Comparison of ENCODE assay signal across 16 mouse cellular contexts in genomic region chr1:75393846-75394245, GRCm38 (mm10). TPM values are rescaled to one million over a fixed set of nuclear protein-coding genes. Genes with fewer than 3 reads are reported as not detected.
DNase-seq lines count a peak whose midpoint lies in the region; ATAC-seq and TF ChIP-seq lines count a peak whose summit lies in the region.
"Had no signal": no experiment of that assay in that cellular context is flagged by ENCODE, and none has a peak within 500 bp of the region (broad histone marks: within the 10 kb centered on the region; RNA-seq: fewer than 3 reads in every experiment).

No protein-coding gene starts in this region.

- no peak for ATAC-seq in cerebellum, adult (ENCODE audit: insufficient number of reproducible peaks, low FRiP score, low TSS enrichment)
- no peak for ATAC-seq in heart, embryonic 12.5 days (ENCODE audit: insufficient number of reproducible peaks, low FRiP score)
- no peak for ATAC-seq in intestine, embryonic 16.5 days

- H3K36me3 ChIP-seq in heart, embryonic 12.5 days, result peaks cover 52% of the 10 kb centered on the region
- peaks cover 36% of the 10 kb centered on the region for H3K36me3 ChIP-seq in C2C12 (ENCODE audit: control insufficient read depth, insufficient read depth)
- no peaks in the 10 kb centered on the region for H3K36me3 ChIP-seq in intestine, embryonic 16.5 days (ENCODE audit: control insufficient read depth, insufficient read depth, low read length)

- peaks cover 53% of the 10 kb centered on the region for H3K4me1 ChIP-seq in cerebellum, adult 2 months (ENCODE audit: control insufficient read depth, insufficient read depth, low read length)
- H3K4me1 ChIP-seq in heart, embryonic 12.5 days (replicated peaks), result peaks cover 45% of the 10 kb centered on the region
- H3K4me1 ChIP-seq in intestine, embryonic 16.5 days (ENCODE audit: control insufficient read depth, insufficient read depth, low read length), result peaks cover 9% of the 10 kb centered on the region

- 0 out of 2 replicates have a peak overlapping the region, but pooled peaks have one; percentile 17 for H3K9ac ChIP-seq in heart, embryonic 12.5 days
- peak overlapping the region; percentile 33; the same call in 1 of the 2 replicates for H3K9ac ChIP-seq in intestine, embryonic 16.5 days (ENCODE audit: low read depth, low read length)
- H3K9ac ChIP-seq: lung, embryonic 14.5 days had no signal

- TF ChIP-seq POLR2A in cerebellum, adult 2 months (IDR thresholded peaks at IDR 0.05; ENCODE audit: borderline replicate concordance, insufficient read depth, low read length), result no peak

- H3K79me3 ChIP-seq in C2C12 (ENCODE audit: low read depth), result peaks cover 4% of the 10 kb centered on the region

- peak overlapping the region; percentile 8; the same call in 1 of the 2 replicates for H3K4me2 ChIP-seq in heart, embryonic 12.5 days
- H3K4me2 ChIP-seq in intestine, embryonic 16.5 days (ENCODE audit: low read depth, low read length), result no peak overlapping the region
- H3K4me2 ChIP-seq: lung, embryonic 14.5 days had no signal

- WGBS in cerebellum, adult 2 months, result 79% methylated on average over 3 of the region's 3 CpGs
- whole genome bisulfite sequencing in heart, embryonic 12.5 days, result 82% methylated on average over 3 of the region's 3 CpGs
- WGBS in intestine, embryonic 16.5 days, result 97% methylated on average over 3 of the region's 3 CpGs

- no peak overlapping the region for H3K4me3 ChIP-seq in cerebellum, adult 2 months (replicated peaks; ENCODE audit: insufficient read depth, low read depth, low read length)
- no peak overlapping the region for H3K4me3 ChIP-seq in heart, embryonic 12.5 days
- H3K4me3 ChIP-seq in C2C12 (ENCODE audit: insufficient read depth, poor library complexity, severe bottlenecking), result no peak overlapping the region
- no peak overlapping the region for H3K4me3 ChIP-seq in intestine, embryonic 16.5 days (ENCODE audit: low read length)

- no peaks in the 10 kb centered on the region for H3K9me3 ChIP-seq in heart, embryonic 12.5 days (replicated peaks)
- H3K9me3 ChIP-seq in intestine, embryonic 16.5 days (ENCODE audit: control insufficient read depth, low read length), result no peaks in the 10 kb centered on the region

- H3K79me2 ChIP-seq in C2C12 (ENCODE audit: control insufficient read depth, insufficient read depth), result peaks cover 20% of the 10 kb centered on the region

- H3ac ChIP-seq in C2C12 (ENCODE audit: control insufficient read depth, insufficient read length, low read depth), result peak overlapping the region; percentile 59

- DNase-seq in cerebellum, adult 2 months, result peak; percentile 42 to 49
- no peak for DNase-seq in heart, adult 18-20 months
- DNase-seq in urinary bladder, adult 2 months (ENCODE audit: low spot score), result no peak
- DNase-seq in kidney, adult 9 months, result no peak
- DNase-seq: adrenal gland, postnatal 10 days; embryo, embryonic 11 days; kidney, postnatal 36 days; liver had no signal

- TF ChIP-seq CTCF in cerebellum, adult 2 months (IDR thresholded peaks at IDR 0.05; ENCODE audit: borderline replicate concordance, insufficient read depth, low read depth, low read length), result no peak
- TF ChIP-seq CTCF in C2C12 (IDR thresholded peaks at IDR 0.05; ENCODE audit: control insufficient read depth, insufficient read depth, insufficient read length), result no peak

- H3K27ac ChIP-seq in cerebellum, adult 2 months (ENCODE audit: insufficient read depth, low read length), result peak overlapping the region; percentile 57
- H3K27ac ChIP-seq in heart, embryonic 12.5 days (ENCODE audit: poor library complexity, severe bottlenecking), result peak overlapping the region; percentile 82
- H3K27ac ChIP-seq in intestine, embryonic 16.5 days (ENCODE audit: low read length), result peak overlapping the region; percentile 50

- no peaks in the 10 kb centered on the region for H3K27me3 ChIP-seq in cerebellum, adult 2 months (ENCODE audit: control insufficient read depth, insufficient read depth, low read length)
- peaks cover 10% of the 10 kb centered on the region for H3K27me3 ChIP-seq in heart, embryonic 12.5 days (replicated peaks)
- no peaks in the 10 kb centered on the region for H3K27me3 ChIP-seq in C2C12 (ENCODE audit: control insufficient read depth, insufficient read depth, insufficient read length)
- peaks cover 2% of the 10 kb centered on the region; the same call in 1 of the 2 replicates for H3K27me3 ChIP-seq in intestine, embryonic 16.5 days (replicated peaks; ENCODE audit: control insufficient read depth, insufficient read depth, low read length)

TF ChIP-seq in C2C12, 6 proteins besides CTCF, POLR2A, EP300 and RAD21:
- TF ChIP-seq MAX (IDR thresholded peaks at IDR 0.05) (no peak), MYOG (IDR thresholded peaks at IDR 0.05; ENCODE audit: control insufficient read depth, extremely low read depth, insufficient read length) (no peak), FOSL1 (IDR thresholded peaks at IDR 0.05; ENCODE audit: insufficient read depth, low read length, poor library complexity, severe bottlenecking) (no peak), MYOD1 (IDR thresholded peaks at IDR 0.05; ENCODE audit: control insufficient read depth, insufficient read length, low read depth) (no peak), USF1 (IDR thresholded peaks at IDR 0.05; ENCODE audit: low read depth) (no peak)

RNA-seq across cellular contexts. Expression of gene Speg, which starts 18.7 kb away (rescaled TPM):
- polyA plus RNA-seq in cerebellum, adult 2 months (2012; rRNA removed), result 122 and 143 TPM in 2 replicates
- 61.5 and 67.4 TPM in 2 replicates for polyA plus RNA-seq in heart, embryonic 12.5 days (2016; fragmentation: Nextera tagmentation; extraction: Ambion mirVana)
- 100 to 1,000 TPM; 115 TPM for total RNA-seq in heart, adult 18-20 months (2021)
- 29.4 TPM for polyA plus RNA-seq in C2C12 (2012; fragmentation: generic; extraction: Trizol)
- polyA plus RNA-seq in intestine, embryonic 16.5 days (2015; fragmentation: Nextera tagmentation; extraction: Ambion mirVana), result 33.5 and 35.2 TPM in 2 replicates
- polyA plus RNA-seq in urinary bladder, adult 2 months (2012; rRNA removed), result 91.1 and 102 TPM in 2 replicates
- total RNA-seq: megakaryocyte-erythroid progenitor cell, adult 5-6 weeks; monocyte, adult 5-6 weeks had no signal

RNA-seq across cellular contexts. Expression of gene Des, which starts 33.7 kb away (rescaled TPM):
- 2.0 and 2.1 TPM in 2 replicates for polyA plus RNA-seq in cerebellum, adult 2 months (2012; rRNA removed)
- 500 and 521 TPM in 2 replicates for polyA plus RNA-seq in heart, embryonic 12.5 days (2016; fragmentation: Nextera tagmentation; extraction: Ambion mirVana)
- 1,000 to 10,000 TPM; 1,347 to 1,386 TPM for total RNA-seq in heart, adult 18-20 months (2021)
- polyA plus RNA-seq in C2C12 (2012; fragmentation: generic; extraction: Trizol), result 657 TPM
- 149 and 159 TPM in 2 replicates for polyA plus RNA-seq in intestine, embryonic 16.5 days (2015; fragmentation: Nextera tagmentation; extraction: Ambion mirVana)
- polyA plus RNA-seq in urinary bladder, adult 2 months (2012; rRNA removed), result 1,825 and 2,682 TPM in 2 replicates
- total RNA-seq: granulocyte monocyte progenitor cell, adult 5-6 weeks; megakaryocyte-erythroid progenitor cell, adult 5-6 weeks; monocyte, adult 5-6 weeks had no signal

RNA-seq across cellular contexts. Expression of gene Gmppa, which starts 41.9 kb away (rescaled TPM):
- polyA plus RNA-seq in cerebellum, adult 2 months (2012; rRNA removed), result 155 and 187 TPM in 2 replicates
- 67.7 and 69.1 TPM in 2 replicates for polyA plus RNA-seq in heart, embryonic 12.5 days (2016; fragmentation: Nextera tagmentation; extraction: Ambion mirVana)
- 10 to 100 TPM; 34.5 to 38.2 TPM for total RNA-seq in heart, adult 18-20 months (2021)
- polyA plus RNA-seq in C2C12 (2012; fragmentation: generic; extraction: Trizol), result 78.8 TPM
- 134 and 137 TPM in 2 replicates for polyA plus RNA-seq in intestine, embryonic 16.5 days (2015; fragmentation: Nextera tagmentation; extraction: Ambion mirVana)
- polyA plus RNA-seq in urinary bladder, adult 2 months (2012; rRNA removed), result 140 and 188 TPM in 2 replicates

RNA-seq across cellular contexts. Expression of gene Asic4, which starts 56.4 kb away (rescaled TPM):
- 2.1 and 2.8 TPM in 2 replicates for polyA plus RNA-seq in cerebellum, adult 2 months (2012; rRNA removed)
- polyA plus RNA-seq in heart, embryonic 12.5 days (2016; fragmentation: Nextera tagmentation; extraction: Ambion mirVana), result 0.24 and 0.33 TPM in 2 replicates
- not detected for total RNA-seq in heart, adult 18-20 months (2021)
- 0.05 TPM for polyA plus RNA-seq in C2C12 (2012; fragmentation: generic; extraction: Trizol)
- polyA plus RNA-seq in intestine, embryonic 16.5 days (2015; fragmentation: Nextera tagmentation; extraction: Ambion mirVana), result 2.0 and 2.4 TPM in 2 replicates
- polyA plus RNA-seq in urinary bladder, adult 2 months (2012; rRNA removed), result 0.03 and 0.06 TPM in 2 replicates
- total RNA-seq: granulocyte monocyte progenitor cell, adult 5-6 weeks; megakaryocyte-erythroid progenitor cell, adult 5-6 weeks; monocyte, adult 5-6 weeks had no signal

Comparison
In these comparisons a context has a peak if more than half of its experiments do, and no peak if none do; other contexts are left out.
1. DNase-seq: peak in cerebellum, adult 2 months (2 of 2); none in heart, adult 18-20 months (0 of 2), urinary bladder, adult 2 months (single experiment) and kidney, adult 9 months (single experiment).
2. RNA of gene Des, which starts 33.7 kb away (polyA plus RNA-seq): 1,825 to 2,682 TPM in urinary bladder, adult 2 months, 657 TPM in C2C12 (single experiment), 500 to 521 TPM in heart, embryonic 12.5 days and 149 to 159 TPM in intestine, embryonic 16.5 days; 2.0 to 2.1 TPM in cerebellum, adult 2 months; every median in the first group is over 10 times any median in the second.
3. Peak in every context shown above with its lines, with median percentiles within 50 percentile points of each other: H3K27ac ChIP-seq.